Mouse (Mus musculus): ENCODE measurements at regions not wholly inside any gene's neighbourhood (a gene's known extent, or its start where the extent isn't known, plus 50 kb on each side); places are given as distances from the start of the nearest gene placed in this dataset.
A peak's percentile ranks its signal among the peaks of the same experiment; 100 is the strongest.

DNA sequence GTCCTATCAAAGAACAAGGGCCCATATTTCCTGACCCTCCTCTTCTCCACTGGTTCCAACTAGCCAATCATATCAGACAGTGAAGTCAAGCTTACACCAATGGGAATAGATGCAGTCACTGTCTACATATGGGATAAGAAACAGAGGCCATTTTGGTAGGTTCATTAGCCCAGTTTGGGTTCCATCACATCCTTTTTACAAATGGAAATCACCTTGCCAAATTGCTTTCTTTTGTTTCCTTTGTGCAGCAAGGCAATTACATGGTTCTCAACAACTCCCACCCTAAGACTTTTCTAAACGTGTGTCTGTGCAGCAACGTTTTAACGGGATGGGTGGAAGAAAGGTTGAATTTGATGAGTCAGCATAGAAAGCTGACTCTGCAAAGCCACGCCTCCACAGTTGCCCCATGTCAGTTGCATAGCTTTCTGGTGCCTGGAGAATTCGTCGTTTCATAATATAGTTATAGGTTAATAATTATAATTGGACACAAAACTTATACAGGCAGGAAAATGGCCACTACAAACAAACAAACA is 177.3 kb downstream of the Basp1 start:
- peak; percentile 97 for TF ChIP-seq MAFK (IDR thresholded peaks at IDR 0.05; ENCODE audit: insufficient read depth, low read depth, low read length)
- no peak for TF ChIP-seq ZNF384 (IDR thresholded peaks at IDR 0.05; ENCODE audit: low read depth, low read length)
- no peak for TF ChIP-seq ZC3H11A (IDR thresholded peaks at IDR 0.05; ENCODE audit: borderline replicate concordance, low read depth, low read length)
- no peak for TF ChIP-seq CHD2 (IDR thresholded peaks at IDR 0.05; ENCODE audit: low read depth, low read length)
